Mouse (Mus musculus): ENCODE measurements around the gene Hyal2. TPM values are rescaled to one million over a fixed set of nuclear protein-coding genes. Genes with fewer than 3 reads are reported as not detected.

Gene Hyal2
- total RNA-seq, 1 experiment from 2014 or later, result 4.2 TPM

GRCm38 (mm10) chr9:107543299-107543698 is 24.4 kb upstream of the Hyal2 start:
- ATAC-seq (replicated peaks in 1 of 2; ENCODE audit: insufficient read depth in 1 of 2, low FRiP score in 2 of 2, low TSS enrichment in 1 of 2, low read depth in 1 of 2, poor library complexity in 2 of 2, severe bottlenecking in 2 of 2), result no peak

GRCm38 (mm10) chr9:107544196-107544700 is 23.5 kb upstream of the Hyal2 start:
- no peak for ATAC-seq (replicated peaks in 1 of 2; ENCODE audit: insufficient read depth in 1 of 2, low FRiP score in 2 of 2, low TSS enrichment in 1 of 2, low read depth in 1 of 2, poor library complexity in 2 of 2, severe bottlenecking in 2 of 2)

GRCm38 (mm10) chr9:107544729-107545128 is 23.0 kb upstream of the Hyal2 start:
- ATAC-seq (replicated peaks in 1 of 2; ENCODE audit: insufficient read depth in 1 of 2, low FRiP score in 2 of 2, low TSS enrichment in 1 of 2, low read depth in 1 of 2, poor library complexity in 2 of 2, severe bottlenecking in 2 of 2), result no peak

GRCm38 (mm10) chr9:107545199-107545598 is 22.5 kb upstream of the Hyal2 start:
- no peak for ATAC-seq (replicated peaks in 1 of 2; ENCODE audit: insufficient read depth in 1 of 2, low FRiP score in 2 of 2, low TSS enrichment in 1 of 2, low read depth in 1 of 2, poor library complexity in 2 of 2, severe bottlenecking in 2 of 2)

DNA sequence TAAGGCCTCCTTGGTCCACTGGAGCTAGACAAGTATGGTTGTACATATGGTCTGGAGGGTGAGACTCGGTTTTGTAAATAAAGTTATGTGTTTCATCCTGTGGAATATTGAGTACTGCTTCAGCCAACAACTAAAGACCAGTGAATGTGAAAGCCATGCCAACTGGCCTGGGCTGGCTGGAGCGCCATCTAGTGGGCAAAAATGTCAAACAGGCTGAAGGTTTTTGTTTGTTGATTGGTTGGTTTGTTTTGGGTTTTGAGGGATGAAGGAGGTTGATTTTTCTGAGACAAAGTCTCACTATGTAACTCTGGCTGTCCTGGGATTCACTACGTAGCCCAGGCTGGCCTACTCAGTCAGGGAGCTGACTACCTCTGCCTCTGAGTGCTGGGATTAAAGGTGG is 22.1 kb upstream of the Hyal2 start:
- no peak for ATAC-seq (replicated peaks in 1 of 2; ENCODE audit: insufficient read depth in 1 of 2, low FRiP score in 2 of 2, low TSS enrichment in 1 of 2, low read depth in 1 of 2, poor library complexity in 2 of 2, severe bottlenecking in 2 of 2)

- ATAC-seq (replicated peaks in 1 of 2; ENCODE audit: insufficient read depth in 1 of 2, low FRiP score in 2 of 2, low TSS enrichment in 1 of 2, low read depth in 1 of 2, poor library complexity in 2 of 2, severe bottlenecking in 2 of 2), result peak; percentile 52 to 64
Observed at GRCm38 (mm10) chr9:107547026-107547425, 20.7 kb upstream of the Hyal2 start, which contains the start of gene Zmynd10. Gene Zmynd10 (plus strand): TSS chr9:107547298.

DNA sequence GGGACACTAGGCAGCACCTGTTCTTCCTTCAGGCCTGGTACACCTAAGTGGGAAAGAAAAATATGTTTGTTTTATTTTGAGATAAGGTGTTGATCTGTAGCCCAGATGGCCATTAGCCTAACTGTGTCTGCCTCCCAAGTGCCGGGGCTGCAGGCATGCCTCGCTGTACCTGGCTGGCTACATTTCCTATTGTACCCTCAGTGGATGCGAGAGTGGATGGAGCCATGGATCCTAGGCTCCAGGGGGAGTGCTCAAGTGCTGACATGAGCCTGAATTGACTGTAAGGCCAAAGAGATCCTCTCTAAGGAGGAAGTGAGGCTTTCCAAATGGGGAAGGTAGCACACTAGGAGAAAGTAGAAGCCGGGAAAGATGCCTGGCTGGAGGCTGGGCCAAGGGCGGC is 19.8 kb upstream of the Hyal2 start:
- ATAC-seq (replicated peaks in 1 of 2; ENCODE audit: insufficient read depth in 1 of 2, low FRiP score in 2 of 2, low TSS enrichment in 1 of 2, low read depth in 1 of 2, poor library complexity in 2 of 2, severe bottlenecking in 2 of 2), result no peak

GRCm38 (mm10) chr9:107548820-107549219 is 18.9 kb upstream of the Hyal2 start:
- ATAC-seq (replicated peaks in 1 of 2; ENCODE audit: insufficient read depth in 1 of 2, low FRiP score in 2 of 2, low TSS enrichment in 1 of 2, low read depth in 1 of 2, poor library complexity in 2 of 2, severe bottlenecking in 2 of 2), result no peak

GRCm38 (mm10) chr9:107549297-107550074 is 18.3 kb upstream of the Hyal2 start:
- ATAC-seq (replicated peaks in 1 of 2; ENCODE audit: insufficient read depth in 1 of 2, low FRiP score in 2 of 2, low TSS enrichment in 1 of 2, low read depth in 1 of 2, poor library complexity in 2 of 2, severe bottlenecking in 2 of 2), result no peak

DNA sequence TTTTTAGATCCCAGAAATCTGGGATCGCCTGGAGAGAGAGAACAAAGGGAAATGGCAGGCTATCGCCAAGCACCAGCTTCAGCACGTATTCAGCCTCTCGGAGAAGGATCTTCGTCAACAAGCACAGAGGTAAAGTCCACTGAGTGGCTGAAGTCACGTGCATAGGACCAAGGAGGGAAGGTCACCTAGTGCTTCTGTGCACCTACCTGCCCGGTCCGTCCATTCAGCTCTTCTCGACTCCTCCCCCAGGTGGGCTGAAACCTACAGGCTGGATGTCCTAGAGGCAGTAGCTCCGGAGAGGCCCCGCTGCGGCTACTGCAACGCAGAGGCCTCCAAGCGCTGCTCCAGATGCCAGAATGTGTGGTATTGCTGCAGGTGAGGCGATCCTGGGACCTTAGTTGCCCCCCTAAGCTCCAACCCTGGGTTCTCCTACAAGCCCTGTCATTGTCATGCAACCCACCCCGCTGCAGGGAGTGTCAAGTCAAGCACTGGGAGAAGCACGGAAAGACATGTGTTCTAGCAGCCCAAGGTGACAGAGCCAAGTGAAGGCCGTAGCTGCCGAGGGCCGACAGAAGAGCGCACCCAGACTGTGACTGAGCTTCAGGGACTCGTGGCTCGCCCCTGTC is 17.1 kb upstream of the Hyal2 start:
- no peak for ATAC-seq (replicated peaks in 1 of 2; ENCODE audit: insufficient read depth in 1 of 2, low FRiP score in 2 of 2, low TSS enrichment in 1 of 2, low read depth in 1 of 2, poor library complexity in 2 of 2, severe bottlenecking in 2 of 2)

DNA sequence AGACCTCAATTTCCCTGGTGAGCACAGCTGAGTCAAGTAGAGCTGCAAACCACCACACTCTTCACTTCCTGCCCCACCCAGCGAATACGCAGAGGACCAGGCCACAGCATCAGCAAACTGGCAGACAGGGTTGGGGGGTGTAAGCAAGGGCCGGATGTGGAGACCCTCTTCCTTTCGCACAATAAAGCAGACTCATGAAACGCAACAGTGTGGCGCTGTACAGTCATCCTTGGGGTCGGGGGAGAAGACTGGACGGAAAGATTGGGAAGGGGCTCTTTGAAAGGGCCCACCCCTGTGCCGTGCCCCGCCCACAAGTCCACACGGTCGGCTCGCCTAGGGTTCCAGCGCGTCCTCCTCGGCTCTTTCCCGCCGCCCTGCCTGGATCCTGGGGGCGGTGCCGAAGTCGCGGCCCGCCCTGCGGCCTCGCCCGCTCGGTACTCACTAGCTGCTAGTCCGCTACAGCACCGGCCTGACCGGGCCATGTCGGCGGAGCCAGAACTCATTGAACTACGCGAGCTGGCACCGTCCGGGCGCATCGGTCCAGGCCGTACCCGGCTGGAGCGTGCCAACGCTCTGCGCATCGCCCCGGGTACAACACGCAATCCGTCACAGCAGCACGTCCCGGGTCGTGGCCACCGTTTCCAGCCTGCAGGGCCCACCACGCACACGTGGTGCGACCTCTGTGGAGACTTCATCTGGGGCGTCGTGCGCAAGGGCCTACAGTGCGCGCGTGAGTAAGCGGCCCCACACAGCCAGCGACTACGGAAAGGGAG is 16.4 kb upstream of the Hyal2 start, which contains the start of gene Rassf1:
Rassf1 (plus strand) TSS at position 439 of the 773 bp plus-strand sequence.
- peak in 1 of 2 experiments; percentile 21; a peak in 1 of 4 replicates for ATAC-seq (replicated peaks in 1 of 2; ENCODE audit: insufficient read depth in 1 of 2, low FRiP score in 2 of 2, low TSS enrichment in 1 of 2, low read depth in 1 of 2, poor library complexity in 2 of 2, severe bottlenecking in 2 of 2)

- ATAC-seq (replicated peaks in 1 of 2; ENCODE audit: insufficient read depth in 1 of 2, low FRiP score in 2 of 2, low TSS enrichment in 1 of 2, low read depth in 1 of 2, poor library complexity in 2 of 2, severe bottlenecking in 2 of 2), result no peak
Observed at GRCm38 (mm10) chr9:107551890-107552355, 15.8 kb upstream of the Hyal2 start.

DNA sequence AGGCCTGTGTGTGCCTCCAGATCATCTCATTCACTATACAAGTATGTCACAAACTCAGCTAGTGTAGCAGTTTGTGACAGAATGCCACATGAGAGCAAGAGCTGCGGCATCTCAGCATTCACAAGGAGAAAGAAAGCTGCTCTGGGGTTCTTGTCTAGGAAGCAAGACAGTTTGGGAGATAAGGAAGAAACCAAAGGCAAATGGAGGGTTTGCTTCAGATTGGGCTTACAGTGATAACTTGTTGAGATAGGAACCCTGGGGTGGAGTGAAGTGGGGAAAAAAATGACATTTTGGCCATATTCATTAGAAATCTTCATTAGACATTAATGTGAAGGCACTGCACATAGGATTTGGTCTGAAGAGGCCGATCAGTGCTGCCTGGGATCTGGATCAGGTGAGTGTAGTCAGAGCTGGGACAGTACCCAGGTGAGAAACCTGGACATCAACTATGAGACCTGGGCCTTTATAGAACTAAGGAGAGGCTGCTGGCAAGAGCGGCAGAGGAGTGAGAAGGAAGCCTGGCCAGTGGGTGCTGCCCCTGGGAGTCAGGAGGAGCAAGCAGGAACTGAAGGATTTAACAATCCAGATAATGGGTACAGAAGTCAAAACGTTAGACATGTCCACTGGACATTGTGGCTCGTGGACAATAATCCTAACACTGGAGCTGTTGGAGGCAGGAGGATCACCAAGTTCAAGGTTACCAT is 14.9 kb upstream of the Hyal2 start:
- ATAC-seq (replicated peaks in 1 of 2; ENCODE audit: insufficient read depth in 1 of 2, low FRiP score in 2 of 2, low TSS enrichment in 1 of 2, low read depth in 1 of 2, poor library complexity in 2 of 2, severe bottlenecking in 2 of 2), result no peak

DNA sequence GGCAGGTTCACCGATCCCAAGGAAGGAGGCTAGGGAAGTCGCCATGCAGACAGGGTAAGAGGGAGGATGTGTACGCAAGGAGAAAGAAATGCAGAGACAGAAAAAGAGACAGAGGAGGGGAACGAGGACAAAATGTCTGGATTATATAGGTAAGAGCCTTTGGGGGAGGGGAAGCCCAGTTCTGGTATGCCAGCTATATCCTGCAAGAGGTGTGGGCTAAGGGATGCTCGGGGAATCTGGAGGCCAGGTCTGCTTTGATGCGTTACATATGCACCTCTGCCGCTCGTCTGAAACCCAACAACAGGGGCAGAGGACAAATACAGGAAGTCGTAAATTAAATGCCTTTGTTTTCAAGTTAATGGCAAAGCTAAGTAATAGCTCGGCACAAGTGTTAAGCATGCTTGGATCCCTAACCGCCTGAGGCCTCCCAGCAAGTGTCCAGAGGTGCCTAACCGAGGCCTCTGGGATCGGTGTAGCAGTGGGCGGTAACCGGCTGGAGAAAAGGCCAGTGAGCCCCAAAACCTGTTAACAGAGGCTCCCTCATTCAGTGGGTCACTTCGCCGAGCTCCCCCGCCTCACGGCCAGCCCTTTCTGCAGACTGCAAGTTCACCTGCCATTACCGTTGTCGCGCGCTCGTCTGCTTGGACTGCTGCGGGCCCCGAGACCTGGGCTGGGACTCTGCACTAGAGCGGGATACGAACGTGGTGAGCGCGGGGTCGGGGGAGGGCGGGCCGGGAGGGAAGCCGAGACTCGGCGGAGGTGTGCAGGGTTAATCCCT is 14.0 kb upstream of the Hyal2 start:
- ATAC-seq (replicated peaks in 1 of 2; ENCODE audit: insufficient read depth in 1 of 2, low FRiP score in 2 of 2, low TSS enrichment in 1 of 2, low read depth in 1 of 2, poor library complexity in 2 of 2, severe bottlenecking in 2 of 2), result 0 out of 4 replicates have a peak, but pooled peaks of 1 of the 2 experiments have one; percentile 0

GRCm38 (mm10) chr9:107554319-107554825 is 13.4 kb upstream of the Hyal2 start:
- ATAC-seq (replicated peaks in 1 of 2; ENCODE audit: insufficient read depth in 1 of 2, low FRiP score in 2 of 2, low TSS enrichment in 1 of 2, low read depth in 1 of 2, poor library complexity in 2 of 2, severe bottlenecking in 2 of 2), result peak; percentile 78 to 85

DNA sequence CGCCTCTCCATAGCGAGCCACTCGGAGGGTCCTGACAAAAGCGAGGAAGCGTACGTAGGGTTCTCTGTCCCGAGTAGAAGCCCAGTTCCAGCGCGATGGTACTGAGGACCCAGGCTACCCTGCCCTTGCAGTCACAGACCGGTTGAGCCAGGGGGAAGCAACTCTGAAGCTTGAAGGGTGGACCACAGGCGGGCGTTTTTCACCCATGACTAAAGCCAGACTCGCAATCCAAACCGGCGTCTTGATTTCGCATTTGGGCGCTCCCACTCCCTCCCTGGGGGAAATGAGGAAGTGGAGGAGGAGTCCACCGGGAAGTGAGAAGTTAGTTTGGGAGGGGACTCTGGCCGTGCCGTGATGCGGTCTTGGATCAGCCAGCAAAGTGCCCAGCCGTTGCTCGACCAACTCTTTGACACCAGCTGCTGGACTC is 12.7 kb upstream of the Hyal2 start:
- ATAC-seq (replicated peaks in 1 of 2; ENCODE audit: insufficient read depth in 1 of 2, low FRiP score in 2 of 2, low TSS enrichment in 1 of 2, low read depth in 1 of 2, poor library complexity in 2 of 2, severe bottlenecking in 2 of 2), result peak; percentile 1 to 11; a peak in 1 of 4 replicates
